Mouse (Mus musculus) spleen, adult 2 months (tissue): Measurements from ENCODE around the gene Gm21677. TPM values are rescaled to one million over a fixed set of nuclear protein-coding genes. Genes with fewer than 3 reads are reported as not detected.
"Not testable (repeated sequence)": the region's sequence is repeated elsewhere in the genome, so short reads cannot be mapped to it uniquely, and the experiment has no call there.

Source experiments
- DNase-seq, 2 experiments: peaks; one replicate each; pipeline versions ENCODE4 v3.0.0 to v3.0.0-alpha.2; 2012 to 2021; ENCODE audit warnings: low spot score in 2 of 2, low read depth in 1 of 2
- H3K27ac ChIP-seq: fragments of 200-500 bp; 2 replicates; pipeline ENCODE4 v1.5.1; 2012; ENCODE audit warnings: low read length, inconsistent platforms; ENCODE audit not compliant: insufficient read depth
- H3K27me3 ChIP-seq: fragments of 200-500 bp; 2 replicates; pipeline ENCODE4 v1.6.1; 2012; ENCODE audit warnings: mild to moderate bottlenecking, moderate library complexity, low read length, inconsistent platforms; ENCODE audit not compliant: control insufficient read depth, insufficient read depth
- H3K36me3 ChIP-seq: fragments of 200-500 bp; 2 replicates; pipeline ENCODE4 v1.6.1; 2012; ENCODE audit warnings: mild to moderate bottlenecking, low read length, inconsistent platforms; ENCODE audit not compliant: control insufficient read depth, insufficient read depth
- H3K4me1 ChIP-seq: fragments of 200-500 bp; 2 replicates; pipeline ENCODE4 v1.6.1; 2011; ENCODE audit warnings: inconsistent platforms; ENCODE audit not compliant: control insufficient read depth, insufficient read depth, insufficient read length
- H3K4me3 ChIP-seq: fragments of 200-500 bp; 2 replicates; pipeline ENCODE4 v1.5.1; 2011; ENCODE audit warnings: mild to moderate bottlenecking, inconsistent platforms; ENCODE audit not compliant: insufficient read depth, insufficient read length; ENCODE audit errors: extremely low read depth
- WGBS: fragments of 180-500 bp; shearing (Covaris S2); methylation state at CpG from one replicate; pipeline ENCODE4 v1.1.7; 2018; 5-methylcytosine and 5-hydroxymethylcytosine counted together
- polyA plus RNA-seq: library from polyadenylated mRNA; depleted of rRNA; stranded (reverse); fragments of >200 nt; gene quantifications from 2 replicates; pipeline ENCODE4 v1.2.3, GENCODE M21; 2012; rRNA removed

The Gm21677 gene
- polyA plus RNA-seq: not detected in 2 replicates

GRCm38 (mm10) chrY:3306349-3306748 lies at the start of gene Gm21677:
TSS of gene Gm21677 (minus strand) at chrY:3306449.
- H3K36me3 ChIP-seq, H3K27me3 ChIP-seq, H3K4me3 ChIP-seq, H3K27ac ChIP-seq, H3K4me1 ChIP-seq, DNase-seq: not testable (repeated sequence)
- no CpG with 5 or more reads among the region's 9 CpGs for WGBS

- not testable (repeated sequence) for H3K36me3 ChIP-seq
These were observed 39.0 kb upstream of the Gm21677 start, which contains the start of gene Gm21693 for GRCm38 (mm10) chrY:3345229-3345628. TSS of gene Gm21693 (minus strand) at chrY:3345329.

GRCm38 (mm10) chrY:3340661-3341060 lies 34.4 kb upstream of the Gm21677 start:
- H3K27ac ChIP-seq, H3K4me1 ChIP-seq, H3K36me3 ChIP-seq, H3K27me3 ChIP-seq, H3K4me3 ChIP-seq: not testable (repeated sequence)
- no CpG with 5 or more reads among the region's 11 CpGs for WGBS
- DNase-seq: peak in 1 of 2 experiments; percentile 1

More at GRCm38 (mm10) chrY:3345229-3345628, 39.0 kb upstream of the Gm21677 start, which contains the start of gene Gm21693:
- WGBS: no CpG with 5 or more reads among the region's 9 CpGs
- H3K4me1 ChIP-seq, DNase-seq, H3K27me3 ChIP-seq, H3K27ac ChIP-seq, H3K4me3 ChIP-seq: not testable (repeated sequence)

Other genes starting within 250 kb of the Gm21677 start
- not detected in 2 replicates for gene Gm21693, start 38.9 kb upstream of the Gm21677 start, polyA plus RNA-seq
- gene Gm21704, start 103.7 kb upstream of the Gm21677 start, polyA plus RNA-seq: not detected in 2 replicates
- not detected in 2 replicates for gene Gm21708, start 103.7 kb upstream of the Gm21677 start, polyA plus RNA-seq